Mouse (Mus musculus) gastrocnemius, postnatal 14 days (tissue): ENCODE measurements around the gene Zranb3. TPM values are rescaled to one million over a fixed set of nuclear protein-coding genes. Genes with fewer than 3 reads are reported as not detected.
"Not testable (repeated sequence)": the region's sequence is repeated elsewhere in the genome, so short reads cannot be mapped to it uniquely, and the experiment has no call there.

Source experiments
- DNase-seq: peaks from one replicate; pipeline ENCODE4 v3.0.0; 2021; ENCODE audit warnings: mixed read lengths
- intact Hi-C: fragments of 180-260 bp; cut with DNase I; formaldehyde crosslinking; loops from one replicate; pipeline ENCODE4 v1.15.1; 2025; ENCODE audit warnings: low total_unique reads
- total RNA-seq, 2 experiments: library from RNA; stranded (reverse); gene quantifications; 2 replicates each; pipeline ENCODE4 v1.2.3; 2021

Gene Zranb3
- total RNA-seq, 2 experiments from 2014 or later, result 3.9 to 5.3 TPM

GRCm38 (mm10) chr1:128062167-128062566 lies 40.7 kb downstream of the Zranb3 start:
- intact Hi-C loops, result no loop called here
- no peak for DNase-seq

DNA sequence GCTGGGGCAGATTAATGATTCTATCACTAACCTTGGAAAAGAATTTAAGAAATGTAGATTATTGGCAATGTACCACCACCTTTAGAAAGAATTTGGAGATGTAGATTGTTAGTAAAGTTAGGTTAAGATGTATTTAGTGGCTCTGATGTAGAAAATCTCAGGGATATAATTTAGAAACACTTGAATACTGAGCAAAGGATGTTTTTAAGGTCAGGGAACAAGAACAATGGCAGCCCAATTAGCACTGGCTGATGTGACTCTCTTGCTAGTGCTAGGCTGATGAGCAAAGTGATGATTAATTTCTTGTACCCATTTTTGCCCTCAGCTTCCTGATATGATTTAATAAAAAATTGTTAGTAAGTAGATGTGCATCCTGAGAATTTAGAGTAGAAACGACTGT lies 41.4 kb downstream of the Zranb3 start:
- intact Hi-C loops, result no loop called here
- no peak for DNase-seq

DNA sequence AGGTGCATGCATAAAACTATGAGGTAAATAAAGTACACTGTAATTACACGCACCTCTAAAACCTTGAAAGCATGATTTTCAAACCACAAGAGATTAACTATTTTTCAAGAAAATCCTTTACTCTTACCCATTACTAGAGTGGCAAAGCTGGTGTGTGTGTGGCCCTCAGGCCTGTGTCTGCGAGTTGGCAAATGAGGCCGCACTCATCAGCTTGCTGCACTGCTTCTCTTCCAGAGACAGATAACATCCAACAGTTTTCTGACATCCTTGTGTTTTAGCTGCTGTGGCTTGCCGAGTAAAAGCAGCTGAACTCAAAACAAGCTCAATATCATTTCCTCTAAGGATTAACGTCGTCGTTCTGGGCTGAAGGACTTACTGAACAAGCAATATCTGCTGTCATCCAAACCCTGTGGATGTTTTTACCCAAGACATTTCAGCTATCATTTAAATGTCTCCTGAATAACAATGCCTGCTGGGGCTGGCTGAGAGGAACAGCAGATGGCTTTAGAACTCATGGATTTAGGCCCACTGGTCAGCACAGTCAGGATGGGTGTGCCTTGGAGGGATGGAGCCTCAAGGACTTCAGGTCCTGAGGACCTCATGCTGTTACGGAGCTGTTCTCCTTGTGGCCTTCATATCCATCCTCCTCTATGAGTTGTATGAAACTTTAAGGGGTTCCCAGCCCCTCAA lies 42.0 kb downstream of the Zranb3 start:
- intact Hi-C loops, result no loop called here
- DNase-seq, result no peak

- no peak for DNase-seq
- intact Hi-C loops, result no loop called here
Observed at GRCm38 (mm10) chr1:128058625-128059024, 44.2 kb downstream of the Zranb3 start.

- intact Hi-C loops, result no loop called here
- DNase-seq, result no peak
Observed at GRCm38 (mm10) chr1:128057269-128057668, 45.6 kb downstream of the Zranb3 start.

- no peak for DNase-seq
- intact Hi-C loops, result no loop called here
Observed at GRCm38 (mm10) chr1:128046920-128047319, 55.9 kb downstream of the Zranb3 start.

GRCm38 (mm10) chr1:128046455-128046854 lies 56.4 kb downstream of the Zranb3 start:
- intact Hi-C loops, result no loop called here
- no peak for DNase-seq

DNA sequence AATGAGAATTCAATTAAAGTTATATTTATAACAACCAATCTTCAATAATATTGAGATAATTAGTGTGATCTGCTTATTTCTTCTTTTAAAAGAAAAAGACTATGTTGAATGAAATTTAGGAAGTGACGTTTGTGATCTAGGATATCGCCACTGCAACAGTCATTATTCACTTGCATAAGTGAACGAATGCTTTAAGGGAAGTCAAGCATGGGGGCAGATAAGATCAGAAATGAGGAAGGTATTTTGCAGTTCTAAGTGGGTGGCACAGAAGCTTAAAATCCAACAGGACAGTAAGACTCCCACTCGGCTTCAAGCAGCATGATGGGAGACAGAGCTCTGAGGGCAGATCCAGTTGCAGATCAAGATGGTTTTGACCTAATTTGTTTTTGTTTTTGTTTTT lies 58.7 kb downstream of the Zranb3 start:
- no peak for DNase-seq
- intact Hi-C loops, result no loop called here

- intact Hi-C loops, result no loop called here
- DNase-seq, result no peak
Observed at GRCm38 (mm10) chr1:128036296-128036695, 66.6 kb downstream of the Zranb3 start.

DNA sequence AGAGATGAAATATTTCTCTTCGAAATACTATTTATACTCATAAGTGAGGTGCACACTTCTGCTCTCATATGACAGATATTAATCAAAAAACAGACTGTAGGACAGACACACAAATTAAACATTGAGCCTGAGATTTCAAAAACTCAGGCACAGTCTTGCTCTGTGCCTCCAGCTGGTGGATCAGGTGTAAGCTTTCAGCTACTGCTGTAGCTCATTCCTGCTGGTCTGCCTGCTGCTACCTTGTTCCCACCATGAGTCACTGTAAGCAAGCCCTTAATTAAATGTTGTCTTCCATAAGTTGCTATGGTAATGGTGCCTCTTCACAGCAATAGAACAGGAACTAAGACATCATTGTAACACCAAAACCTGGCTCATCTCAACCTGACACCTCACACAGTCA lies 70.7 kb downstream of the Zranb3 start:
- DNase-seq, result no peak
- intact Hi-C loops, result no loop called here

- no peak for DNase-seq
- intact Hi-C loops, result no loop called here
Observed at GRCm38 (mm10) chr1:128031524-128031923, 71.3 kb downstream of the Zranb3 start.

DNA sequence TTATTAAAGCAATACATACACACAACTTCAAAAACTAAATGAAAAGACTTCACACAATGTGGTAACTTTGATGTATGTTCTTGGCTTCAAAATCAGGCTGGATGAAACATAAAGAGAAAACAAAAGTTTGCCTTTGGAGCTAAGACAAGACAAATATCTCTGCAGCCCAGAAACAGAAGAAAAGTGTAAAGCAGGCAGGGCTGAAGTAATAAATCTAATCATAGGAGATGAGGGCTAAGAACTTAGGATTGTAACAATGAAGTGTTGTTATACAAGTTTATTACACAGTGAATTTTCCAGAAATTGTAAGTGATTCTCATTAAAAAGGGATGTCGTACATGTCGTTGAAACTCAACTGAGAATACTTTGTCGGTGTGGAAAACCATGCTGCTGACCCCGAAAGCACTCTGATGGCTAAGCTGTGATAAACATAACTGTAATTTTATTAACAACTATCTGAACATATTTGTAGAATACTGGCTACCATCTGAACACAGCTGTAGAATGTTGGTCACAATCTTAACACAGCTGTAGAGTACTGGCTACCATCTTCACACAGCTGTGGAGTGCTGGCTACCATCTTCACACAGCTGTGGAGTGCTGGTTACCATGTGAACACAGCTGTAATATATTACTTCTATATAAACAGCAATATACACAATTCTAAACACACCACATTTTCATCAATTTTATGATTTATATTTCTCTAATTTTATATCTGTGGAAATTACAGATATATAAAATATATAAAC lies 78.3 kb downstream of the Zranb3 start:
- DNase-seq, result no peak
- intact Hi-C loops, result no loop called here

GRCm38 (mm10) chr1:128020001-128020770 lies 82.7 kb downstream of the Zranb3 start:
- intact Hi-C loops, result no loop called here
- no peak for DNase-seq

GRCm38 (mm10) chr1:128016035-128016492 lies 86.8 kb downstream of the Zranb3 start:
- no peak for DNase-seq
- intact Hi-C loops, result no loop called here

- intact Hi-C loops, result no loop called here
- no peak for DNase-seq
Observed at GRCm38 (mm10) chr1:128013698-128014386, 89.0 kb downstream of the Zranb3 start.

- intact Hi-C loops, result no loop called here
- DNase-seq, result no peak
Observed at GRCm38 (mm10) chr1:128009751-128010150, 93.1 kb downstream of the Zranb3 start.

DNA sequence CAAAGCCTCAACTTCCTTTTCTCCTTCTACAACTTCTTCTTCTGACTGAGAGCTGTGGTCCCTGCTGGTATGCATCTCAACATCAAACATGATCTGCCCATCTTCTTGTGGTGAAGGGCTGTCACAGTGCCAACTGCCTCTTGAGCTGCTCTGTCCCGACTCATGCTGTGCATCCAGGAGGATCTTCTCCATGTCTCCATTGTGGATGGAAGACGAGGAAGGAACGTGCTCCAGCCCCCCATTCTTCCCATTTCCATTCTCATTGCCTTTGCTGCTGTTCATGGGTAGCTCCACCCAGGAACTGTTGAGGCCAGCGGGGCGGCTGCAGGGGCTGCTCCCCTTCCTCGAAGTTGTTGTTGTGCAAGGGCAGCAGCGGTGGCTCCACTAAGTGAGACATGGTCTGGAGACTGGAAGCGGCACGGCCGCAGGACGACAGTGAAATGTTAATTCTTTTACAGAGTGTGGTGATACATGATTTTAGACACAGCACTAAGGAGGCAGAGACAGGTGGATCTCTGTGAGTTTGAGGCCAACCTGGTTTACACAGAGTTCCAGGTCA lies 96.7 kb downstream of the Zranb3 start:
- intact Hi-C loops, DNase-seq: not testable (repeated sequence)

- intact Hi-C loops, result no loop called here
- no peak for DNase-seq
Observed at GRCm38 (mm10) chr1:128004371-128004720, 98.5 kb downstream of the Zranb3 start.

- no peak for DNase-seq
- intact Hi-C loops, result no loop called here
Observed at GRCm38 (mm10) chr1:128003712-128004370, 99.0 kb downstream of the Zranb3 start.
